Mouse (Mus musculus) retina, postnatal 7 days (tissue): ENCODE measurements around the gene Slc15a3.

Experiments
- DNase-seq: peaks from one replicate; pipeline ENCODE4 v3.0.0-alpha.2; 2012; ENCODE audit warnings: low read depth, low spot score

Slc15a3 gene

DNA sequence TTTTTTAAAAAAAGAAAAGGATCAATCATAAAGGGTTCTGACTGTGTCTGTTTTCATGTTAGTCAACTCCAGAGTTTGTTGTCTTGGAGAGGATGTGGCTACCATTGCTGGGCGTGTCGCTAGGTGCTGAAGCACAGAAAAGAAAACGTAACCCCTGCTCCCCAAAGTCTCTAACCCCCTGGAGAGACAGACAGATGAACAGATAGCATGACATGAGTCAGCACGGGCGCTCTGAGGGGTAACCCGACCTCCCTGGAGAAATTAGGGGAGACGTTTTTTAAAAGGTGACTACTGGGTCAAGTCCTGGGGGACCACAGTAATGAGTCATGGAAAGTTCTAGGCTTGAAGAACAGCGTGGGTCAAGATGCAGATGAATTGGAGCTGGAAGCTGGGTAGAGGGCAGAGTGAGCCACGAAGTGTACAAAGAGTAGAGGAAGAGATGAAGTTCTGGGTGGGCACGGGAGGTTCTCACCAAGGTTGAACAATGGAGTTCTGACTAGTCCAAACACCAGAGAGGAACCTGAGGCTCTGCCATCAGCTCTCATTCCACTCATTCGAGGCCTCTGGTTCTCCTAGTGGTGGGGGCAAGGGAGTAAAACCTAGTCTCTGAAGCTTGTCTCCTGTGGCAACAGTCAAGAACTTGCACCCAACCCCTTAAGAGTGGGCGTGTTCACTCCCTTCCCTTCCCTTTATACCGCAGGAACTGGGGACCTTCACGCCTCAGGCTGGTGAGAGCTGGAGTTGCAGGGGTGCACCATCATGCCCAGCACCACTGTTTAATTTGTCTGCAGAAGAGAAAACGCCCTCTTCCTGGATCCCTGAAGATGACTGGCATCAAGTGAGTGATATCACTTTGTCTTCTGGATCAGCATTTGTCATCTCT lies at the start of gene Slc15a3:
Gene Slc15a3, plus strand, starts transcription at position 718 of the 883 bp plus-strand sequence.
- DNase-seq: no peak

DNA sequence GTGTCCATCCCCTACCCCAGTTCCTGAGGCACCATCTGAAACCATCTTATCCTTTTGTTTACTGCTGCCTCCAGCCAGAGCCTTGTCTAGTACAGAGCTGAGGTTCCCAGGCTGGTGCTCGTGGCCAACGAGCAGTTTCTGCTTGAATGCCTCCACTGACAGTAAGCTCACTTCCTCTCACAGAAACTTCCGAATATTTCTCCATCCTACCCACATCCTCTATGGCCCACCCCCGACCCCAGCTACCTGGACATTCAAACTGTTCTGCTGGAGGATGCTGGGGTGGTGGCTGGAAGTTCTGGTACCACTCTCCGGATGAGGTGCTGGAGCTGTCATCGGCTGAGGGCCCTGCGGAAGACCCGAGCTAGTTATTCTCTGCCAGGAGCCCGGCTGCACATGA lies 49.2 kb upstream of the Slc15a3 start:
- DNase-seq: no peak

DNA sequence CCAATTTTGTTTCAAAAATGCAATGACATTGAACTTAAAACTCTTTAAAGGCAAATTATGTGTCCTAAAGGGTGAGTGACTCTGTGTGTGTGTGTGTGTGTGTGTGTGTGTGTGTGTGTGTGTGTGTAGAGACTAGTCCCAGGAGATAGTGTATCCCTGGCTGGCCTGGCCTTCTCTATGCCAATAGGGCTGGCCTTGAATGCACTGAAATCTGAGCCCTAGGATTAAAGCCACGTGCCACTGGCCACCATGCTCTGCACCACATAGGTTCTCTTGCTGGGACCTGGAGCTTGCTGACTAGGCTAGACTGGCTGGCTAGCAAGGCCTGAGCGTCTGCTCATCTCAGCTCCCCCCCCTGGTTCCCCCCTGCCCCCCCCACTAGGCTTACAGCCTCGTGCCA lies 46.5 kb upstream of the Slc15a3 start:
- no peak for DNase-seq

DNA sequence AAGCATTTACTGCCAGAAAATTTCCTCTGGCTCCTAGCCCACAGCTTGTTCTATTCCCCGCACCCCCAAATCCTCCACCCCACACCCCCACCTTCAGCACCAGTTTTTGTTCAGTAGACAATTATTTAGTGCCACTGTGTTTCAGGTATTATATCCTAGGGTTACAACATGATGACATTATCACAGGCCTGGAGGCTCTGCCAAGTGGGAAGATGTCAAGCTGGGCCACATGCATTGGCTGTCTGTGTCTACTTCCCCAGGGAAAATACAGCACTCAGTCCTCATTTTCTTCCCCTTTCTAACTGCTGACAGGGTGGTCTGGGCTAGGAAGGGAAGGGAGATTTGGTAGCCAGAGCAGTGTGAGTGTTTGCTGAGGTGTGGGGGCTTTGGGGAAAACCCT lies 44.6 kb upstream of the Slc15a3 start:
- no peak for DNase-seq

DNA sequence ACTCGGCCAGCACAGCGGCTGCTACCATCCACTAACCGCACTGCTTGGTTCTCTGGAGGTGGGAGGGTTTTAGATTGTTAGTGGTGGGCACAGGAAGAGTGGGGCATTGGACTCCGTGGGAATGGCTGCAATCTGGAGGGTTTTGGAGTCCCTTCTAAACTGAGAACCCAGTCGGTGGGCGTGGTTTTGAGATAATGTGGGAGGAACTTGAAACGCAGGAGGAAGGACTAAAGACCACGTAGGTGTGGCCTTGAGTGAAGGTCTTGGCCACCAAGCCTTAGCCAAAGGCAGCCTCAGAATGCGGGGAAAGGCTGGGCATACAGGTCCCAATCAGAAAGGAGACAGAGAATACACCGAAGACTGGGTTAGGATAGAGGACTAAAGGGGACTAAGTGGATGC lies 41.0 kb upstream of the Slc15a3 start:
- DNase-seq: no peak

DNA sequence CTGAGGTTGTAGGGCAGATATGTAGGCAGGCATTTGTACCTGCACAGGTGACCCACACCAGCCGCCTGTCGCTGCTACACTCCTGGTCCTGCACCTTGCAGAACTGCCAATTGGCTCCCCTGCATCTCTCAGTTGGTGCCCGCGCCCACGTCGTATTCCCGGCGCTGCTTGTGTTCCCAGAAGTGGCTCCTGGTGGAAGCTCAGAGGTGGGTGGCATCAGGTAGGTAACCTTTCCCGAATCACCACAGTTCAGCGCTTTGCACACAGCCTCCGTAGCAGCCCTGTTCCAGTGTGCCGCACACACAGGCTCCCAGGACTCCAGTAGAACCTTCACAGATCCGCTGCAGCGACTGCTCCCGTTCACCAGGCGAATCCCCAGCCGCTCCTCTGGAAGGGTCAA lies 40.4 kb upstream of the Slc15a3 start:
- no peak for DNase-seq

DNA sequence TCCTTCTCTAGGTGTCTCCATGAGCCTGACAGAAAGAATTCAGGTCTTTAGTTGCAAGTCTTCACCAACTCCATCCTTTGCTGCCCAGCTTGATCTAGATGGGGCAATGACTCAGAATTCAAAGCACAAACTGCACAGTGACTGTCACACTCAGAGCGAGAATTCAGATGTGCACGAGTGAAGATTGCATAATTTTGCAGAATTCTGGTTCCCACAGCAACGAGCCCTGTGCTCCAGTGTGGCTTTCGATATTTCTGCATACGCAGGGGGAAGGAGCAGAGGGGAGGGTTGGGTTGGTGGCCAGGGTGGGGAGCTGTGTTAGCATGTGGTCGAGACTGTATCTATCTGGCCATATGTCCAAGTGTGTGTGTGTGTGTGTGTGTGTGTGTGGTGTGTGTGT lies 38.5 kb upstream of the Slc15a3 start:
- no peak for DNase-seq

DNA sequence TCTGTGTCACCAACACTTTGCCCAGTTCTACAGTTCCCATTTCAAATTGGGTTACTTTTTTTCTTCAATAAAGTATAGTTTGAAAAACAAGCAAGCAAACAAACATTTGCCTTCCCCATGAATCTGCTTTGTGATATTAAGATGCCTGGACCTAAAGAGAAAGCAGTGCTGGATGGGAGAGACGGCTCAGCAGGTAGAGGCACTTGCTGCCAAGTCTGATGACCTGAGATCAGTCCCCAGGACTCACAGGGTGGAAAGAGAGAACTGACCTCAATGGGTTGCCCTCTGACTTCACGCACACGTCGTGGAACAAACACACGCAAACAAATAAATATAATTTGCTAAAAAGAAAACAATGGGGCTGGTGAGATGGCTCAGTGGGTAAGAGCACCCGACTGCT lies 37.6 kb upstream of the Slc15a3 start:
- no peak for DNase-seq

DNA sequence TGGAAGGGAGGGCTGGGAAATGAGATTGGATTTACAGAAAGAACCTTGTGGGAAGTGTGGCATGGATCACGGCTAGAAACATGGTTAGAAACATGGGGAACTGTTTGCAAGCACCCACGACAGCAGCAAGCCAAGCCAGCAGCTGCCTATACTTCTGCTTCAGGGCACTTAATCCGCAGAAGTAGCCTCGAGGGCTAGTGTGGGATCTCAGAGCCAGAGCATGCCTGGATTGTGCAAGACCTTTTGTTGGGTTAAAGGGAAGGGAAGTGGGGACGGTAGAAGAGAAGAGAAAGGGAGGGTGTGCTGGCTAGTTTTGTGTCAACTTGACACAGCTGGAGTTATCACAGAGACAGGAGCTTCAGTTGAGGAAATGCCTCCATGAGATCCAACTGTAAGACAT lies 35.8 kb upstream of the Slc15a3 start:
- DNase-seq: no peak

DNA sequence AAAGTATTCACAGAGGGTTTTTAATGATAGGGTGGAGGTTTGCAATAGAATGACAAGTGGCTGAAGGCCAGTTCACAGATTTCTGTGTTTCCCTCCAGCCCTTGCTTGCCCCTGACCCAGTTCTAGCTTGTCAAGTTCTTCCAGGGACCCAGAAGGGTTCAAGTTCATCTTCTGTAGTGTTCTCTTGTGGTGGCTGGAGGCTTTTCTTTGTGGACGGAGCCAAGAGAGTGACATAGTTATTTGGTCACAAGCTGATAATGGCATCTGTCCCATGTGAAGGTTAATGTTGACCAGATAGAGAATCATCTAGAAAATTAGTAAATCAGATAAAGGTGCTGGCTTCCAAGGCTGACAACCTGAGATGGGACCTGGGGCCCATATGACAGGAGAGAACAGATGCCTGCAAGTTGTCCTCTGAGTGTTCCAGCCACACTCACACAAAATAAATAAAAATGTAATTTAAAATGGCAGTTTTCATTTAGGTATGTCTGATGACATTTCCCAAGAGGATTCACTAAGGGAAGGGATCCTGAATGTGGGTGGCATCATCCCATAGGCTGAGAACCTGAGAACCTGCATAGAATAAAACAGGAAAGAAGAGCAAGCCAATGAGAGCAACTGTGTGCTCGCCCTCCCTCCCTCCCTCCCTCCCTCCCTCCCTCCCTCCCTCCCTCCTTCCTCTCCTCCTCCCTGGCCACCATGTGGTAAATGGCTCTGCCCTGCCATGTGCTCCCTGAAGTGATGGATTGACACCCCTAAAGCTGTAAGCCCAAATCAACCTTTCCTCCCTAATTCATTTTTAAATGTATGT lies 34.5 kb upstream of the Slc15a3 start:
- DNase-seq: no peak

DNA sequence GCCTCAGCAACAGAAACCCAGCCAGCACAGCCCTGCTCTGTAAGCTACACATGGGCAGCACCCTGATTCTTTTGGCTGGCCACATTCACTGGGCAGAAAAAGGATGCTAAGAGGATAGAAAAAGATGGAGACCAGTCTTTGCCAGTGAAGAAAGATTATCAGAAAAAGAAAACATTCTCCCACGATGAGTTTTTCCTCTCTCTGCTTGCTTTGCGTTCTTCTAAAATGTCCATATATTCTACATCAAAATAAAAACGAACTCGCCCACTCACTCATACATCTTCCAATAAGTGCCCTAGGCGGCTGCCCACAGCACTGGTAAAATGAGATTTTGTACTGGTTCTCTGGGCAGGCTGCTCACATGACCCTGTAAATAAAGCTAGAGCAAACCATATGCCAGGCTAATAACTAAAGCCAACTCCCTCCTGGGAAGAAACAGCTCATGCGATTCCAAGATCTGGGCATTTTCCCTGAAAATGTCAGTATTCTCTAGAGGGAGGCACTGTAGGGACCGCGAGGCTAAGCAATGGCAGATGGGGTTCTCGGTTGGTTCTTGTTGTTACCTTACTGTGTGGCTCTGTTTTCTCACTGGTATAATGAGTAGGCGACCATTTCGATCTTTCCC lies 33.8 kb upstream of the Slc15a3 start:
- DNase-seq: no peak

DNA sequence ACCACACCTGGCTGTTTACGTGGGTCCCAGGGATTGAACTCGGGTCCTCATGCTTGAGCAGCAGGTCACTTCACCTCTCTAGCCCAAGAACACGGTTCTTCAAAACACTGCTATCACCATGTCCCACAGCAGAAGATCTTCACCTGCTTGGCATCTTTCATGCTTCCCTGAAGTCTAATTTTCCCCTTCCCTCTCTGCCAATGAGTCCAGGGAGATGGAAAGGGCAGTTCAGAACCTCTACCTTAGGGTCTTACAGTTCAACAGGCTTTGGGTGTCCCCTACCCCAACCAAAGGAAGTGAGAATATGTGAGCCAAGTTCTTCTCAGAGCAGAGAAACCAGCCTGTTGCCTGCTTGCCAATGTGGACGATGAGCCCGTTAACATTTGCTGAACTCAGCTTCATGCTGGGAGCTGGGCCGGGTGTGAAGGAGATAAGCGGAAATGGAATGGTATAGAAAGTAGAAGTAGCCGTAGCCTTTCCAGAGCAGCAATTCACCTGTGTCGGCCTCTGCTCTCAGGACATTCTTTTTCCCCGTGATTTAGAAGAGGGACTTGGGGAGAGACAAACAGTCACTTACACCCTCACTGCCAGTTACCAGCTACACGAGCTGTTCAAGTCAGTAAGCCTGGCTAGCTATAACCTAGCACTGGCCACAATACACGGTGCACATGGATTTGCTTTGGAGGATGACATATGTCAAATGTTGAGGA lies 30.8 kb upstream of the Slc15a3 start:
- no peak for DNase-seq

DNA sequence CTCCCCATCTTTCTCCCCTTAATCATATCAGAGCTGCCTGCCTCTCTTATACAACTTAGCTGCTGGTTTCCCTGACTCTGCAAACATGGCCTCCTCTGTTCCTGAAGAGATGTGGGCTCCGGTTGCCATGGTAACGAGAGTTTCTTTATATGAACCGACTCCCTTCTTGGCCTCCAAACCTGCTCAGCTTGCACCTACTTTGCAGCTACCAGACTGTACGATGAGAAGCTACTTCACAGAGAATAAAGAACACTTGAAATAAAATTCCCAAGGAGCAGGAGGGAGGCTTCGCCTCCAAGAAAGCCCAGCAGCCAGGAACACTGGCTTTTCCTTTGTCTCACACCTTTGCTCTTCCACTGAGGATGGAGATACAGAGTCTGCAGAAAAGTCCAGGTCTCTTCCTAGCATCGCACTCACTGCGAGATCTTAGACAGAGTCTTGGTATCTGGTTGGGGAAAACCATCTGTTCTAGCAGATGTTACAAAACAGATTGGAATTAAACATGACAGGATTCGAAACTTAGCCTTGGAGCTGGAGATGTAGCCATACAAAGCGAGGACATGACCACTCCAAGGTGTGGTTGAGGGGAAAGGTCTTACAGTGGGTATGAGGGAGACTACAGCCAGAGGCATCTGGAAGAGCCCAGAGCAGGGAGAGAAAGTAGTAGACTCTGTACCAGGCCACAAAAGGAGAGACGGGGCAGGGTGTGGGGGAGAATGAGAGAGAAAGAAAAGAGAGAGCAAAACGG lies 29.9 kb upstream of the Slc15a3 start:
- no peak for DNase-seq

DNA sequence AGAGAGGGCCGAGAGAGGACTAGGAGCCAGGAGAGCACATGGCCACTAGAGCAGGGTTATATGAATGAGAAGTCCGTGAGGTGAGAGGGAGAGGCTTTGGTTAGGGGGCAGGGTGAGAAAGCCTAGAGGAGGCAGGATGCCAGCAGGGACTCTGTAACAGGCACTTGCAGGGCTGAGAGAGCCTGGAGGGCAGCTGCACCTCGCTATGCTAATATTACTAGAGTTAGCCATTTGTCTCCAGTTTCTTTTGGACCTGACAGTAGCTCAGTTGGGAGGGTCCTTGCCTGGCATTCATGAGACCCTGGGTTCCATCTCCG lies 29.4 kb upstream of the Slc15a3 start:
- DNase-seq: no peak

DNA sequence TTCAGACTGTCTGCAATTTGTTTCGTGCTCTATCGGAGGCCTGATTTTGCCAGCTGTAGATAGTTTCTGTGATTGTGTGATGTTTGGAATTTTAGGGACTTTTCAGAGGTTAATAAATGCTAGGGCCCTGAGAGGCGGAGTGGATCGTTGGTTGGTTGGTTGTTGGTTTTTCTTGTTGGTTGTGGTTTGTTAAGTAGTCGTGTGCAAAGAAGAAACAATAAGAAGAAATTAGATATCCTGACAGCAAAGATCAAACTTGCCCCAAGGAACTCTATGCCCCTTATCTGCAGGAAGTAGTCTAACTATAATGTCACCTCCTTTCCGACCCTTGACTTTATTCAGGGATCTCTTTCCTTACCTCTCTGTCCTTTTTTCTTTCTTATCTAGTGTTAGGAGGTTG lies 28.1 kb upstream of the Slc15a3 start:
- no peak for DNase-seq

DNA sequence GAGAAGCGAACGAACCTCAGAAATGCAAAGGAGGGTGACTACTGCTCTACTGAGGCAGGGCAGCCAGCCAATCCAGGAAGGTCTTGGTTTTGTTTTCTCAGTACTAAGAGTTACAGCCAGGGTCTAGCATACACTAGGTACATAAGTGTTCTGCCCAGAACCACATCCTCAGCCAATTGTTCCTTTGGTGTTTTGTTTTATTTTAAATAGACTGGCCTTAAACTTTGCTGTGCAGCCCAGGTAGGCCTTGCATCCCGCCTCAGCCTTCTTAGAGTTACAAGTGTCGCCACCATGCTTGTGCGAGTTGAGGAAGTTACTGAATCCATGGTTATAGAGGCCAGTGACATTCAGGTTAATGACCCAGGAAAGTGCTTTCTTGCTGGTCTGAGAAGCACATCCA lies 26.5 kb upstream of the Slc15a3 start:
- DNase-seq: no peak

DNA sequence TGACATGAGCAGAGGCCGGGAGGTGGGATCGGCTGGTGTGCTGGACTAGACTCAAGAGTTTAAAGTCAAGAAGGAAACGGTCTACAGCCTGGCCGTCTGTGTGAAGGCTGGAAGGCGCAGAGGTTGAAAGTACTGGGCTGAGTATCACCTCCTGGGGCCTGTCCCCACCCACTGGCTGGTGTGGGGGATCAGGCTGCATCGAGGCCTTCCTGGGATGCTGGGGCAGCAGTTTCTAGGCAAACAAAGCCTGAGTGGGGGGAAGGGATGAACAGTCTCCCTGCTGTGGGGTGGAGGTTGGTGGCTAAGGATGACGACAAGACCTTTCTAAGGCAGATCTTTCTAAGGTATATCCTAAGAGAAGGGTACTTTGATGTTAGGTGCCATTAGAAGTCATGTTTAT lies 25.6 kb upstream of the Slc15a3 start:
- no peak for DNase-seq

DNA sequence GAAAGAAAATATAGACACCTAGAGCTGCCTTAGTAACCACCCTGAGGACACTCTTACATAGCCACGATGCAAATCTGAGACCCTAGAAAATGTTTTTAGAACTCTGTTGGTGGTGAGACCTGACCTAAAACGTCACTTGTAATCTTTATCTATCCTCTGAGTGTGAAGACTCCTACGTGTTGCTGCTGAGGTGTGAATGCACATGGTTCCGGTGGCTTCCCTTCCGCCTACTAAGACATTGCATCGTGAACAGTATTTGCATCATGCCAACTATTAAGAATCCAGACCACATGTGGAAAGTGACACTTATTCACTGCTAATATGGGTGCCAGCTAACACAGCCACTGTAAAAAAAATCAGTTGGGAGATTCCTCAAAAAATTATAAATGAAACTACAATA lies 23.7 kb upstream of the Slc15a3 start:
- no peak for DNase-seq

DNA sequence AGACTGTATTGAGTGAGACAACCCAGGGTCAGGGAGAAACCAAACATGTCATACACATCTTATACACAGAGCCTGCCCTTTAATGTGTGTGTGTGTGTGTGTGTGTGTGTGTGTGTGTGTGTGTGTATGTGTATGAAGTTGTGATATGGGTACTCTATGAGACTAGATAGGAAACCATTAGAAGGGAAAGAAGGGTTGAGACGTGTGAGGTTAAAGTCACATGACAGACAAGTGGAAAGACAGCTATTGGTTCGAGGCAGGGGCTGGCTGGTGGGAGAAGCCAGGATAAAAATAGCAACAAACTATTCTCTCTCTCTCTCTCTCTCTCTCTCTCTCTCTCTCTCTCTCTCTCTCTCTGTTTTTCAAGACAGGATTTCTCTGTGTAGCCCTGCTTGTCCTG lies 23.1 kb upstream of the Slc15a3 start:
- no peak for DNase-seq

DNA sequence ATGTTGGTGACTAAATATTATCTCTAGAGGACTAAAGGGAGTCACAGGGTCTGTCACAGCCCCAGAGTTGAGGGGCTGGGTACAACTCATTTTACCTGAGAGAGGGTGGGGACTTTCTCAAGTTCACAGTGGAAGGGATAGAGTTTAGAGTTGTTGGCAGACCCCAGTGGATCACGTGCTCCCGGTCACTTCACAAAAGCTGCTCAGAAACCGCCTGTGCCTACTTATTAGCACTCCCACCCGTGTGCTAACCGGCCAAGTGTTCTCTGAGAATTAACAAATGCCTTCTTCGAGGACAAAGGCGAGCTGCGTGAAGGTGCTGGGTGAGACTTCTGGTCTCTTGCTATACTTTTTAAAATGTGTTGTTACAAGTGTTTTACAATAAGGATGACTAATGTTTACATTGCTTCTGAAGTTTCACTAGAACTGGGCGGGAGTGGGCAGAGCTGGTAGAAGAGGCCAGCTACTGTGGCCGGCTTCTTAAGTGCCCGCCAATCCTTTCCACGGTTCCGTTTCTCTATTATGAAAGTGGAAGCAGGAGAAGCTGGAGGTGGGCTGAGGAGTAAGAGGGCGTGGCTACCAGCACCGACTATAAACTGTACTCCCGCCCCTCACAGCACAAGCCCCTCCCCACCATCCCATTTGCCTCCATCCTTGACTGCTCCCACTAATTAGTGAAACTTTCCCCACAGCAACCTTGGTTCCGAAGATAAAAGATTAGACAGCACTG lies 21.1 kb upstream of the Slc15a3 start:
- no peak for DNase-seq

DNA sequence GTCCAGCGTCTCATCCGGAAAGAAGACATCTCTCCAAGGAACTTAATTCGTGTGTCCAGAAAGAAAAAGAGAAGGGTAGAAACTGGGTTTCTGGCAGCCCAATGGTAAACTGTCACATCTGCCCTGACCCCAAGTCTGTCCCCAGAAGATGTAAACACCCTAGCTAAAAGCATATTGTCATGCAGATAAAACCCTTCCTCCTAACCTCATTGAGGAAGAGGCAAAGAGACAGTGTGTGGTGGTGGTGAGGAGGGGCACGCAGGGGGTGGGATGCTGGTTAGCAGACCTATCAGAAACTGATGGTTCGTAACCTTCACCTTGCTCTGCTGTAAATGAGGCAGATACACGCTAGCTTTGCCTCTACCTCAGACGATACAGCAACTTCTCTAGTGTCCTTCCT lies 18.2 kb upstream of the Slc15a3 start:
- DNase-seq: no peak
